Mouse (Mus musculus) right cerebral cortex, postnatal 10 days (tissue): ENCODE results near the gene Slc22a4.
"Not testable (repeated sequence)": the region's sequence is repeated elsewhere in the genome, so short reads cannot be mapped to it uniquely, and the experiment has no call there.

Experiments
- DNase-seq, 2 experiments: peaks; one replicate each; pipeline ENCODE4 v3.0.0; 2021; ENCODE audit warnings: low spot score in 2 of 2

Slc22a4 gene

GRCm38 (mm10) chr11:54004734-54005133 lies 23.2 kb downstream of the Slc22a4 start:
- no peak for DNase-seq

- no peak for DNase-seq
Measured at GRCm38 (mm10) chr11:54004221-54004620, 23.7 kb downstream of the Slc22a4 start.

- peak; percentile 73 to 86 for DNase-seq
Measured at GRCm38 (mm10) chr11:54002761-54003717, 24.9 kb downstream of the Slc22a4 start.

- peak; percentile 76 to 82 for DNase-seq
Measured at GRCm38 (mm10) chr11:54002147-54002760, 25.6 kb downstream of the Slc22a4 start.

GRCm38 (mm10) chr11:53997661-53998060 lies 30.2 kb downstream of the Slc22a4 start:
- no peak for DNase-seq

- DNase-seq = no peak
Measured at GRCm38 (mm10) chr11:53992264-53992663, 35.6 kb downstream of the Slc22a4 start.

- no peak for DNase-seq
Measured at GRCm38 (mm10) chr11:53989232-53989631, 38.7 kb downstream of the Slc22a4 start.

- no peak for DNase-seq
Measured at GRCm38 (mm10) chr11:53988081-53988480, 39.8 kb downstream of the Slc22a4 start.

- DNase-seq = no peak
Measured at GRCm38 (mm10) chr11:53981396-53981795, 46.5 kb downstream of the Slc22a4 start.

GRCm38 (mm10) chr11:53979788-53980621 lies 47.9 kb downstream of the Slc22a4 start, which contains the start of gene Slc22a21:
TSS of gene Slc22a21 (minus strand) at chr11:53980332.
- peak; percentile 66 to 74 for DNase-seq

GRCm38 (mm10) chr11:53979456-53979787 lies 48.5 kb downstream of the Slc22a4 start:
- not testable (repeated sequence) for DNase-seq

- DNase-seq = no peak
Measured at GRCm38 (mm10) chr11:53977672-53978071, 50.2 kb downstream of the Slc22a4 start.

- DNase-seq = no peak
Measured at GRCm38 (mm10) chr11:53975559-53975958, 52.3 kb downstream of the Slc22a4 start.

GRCm38 (mm10) chr11:53958984-53959383 lies 68.9 kb downstream of the Slc22a4 start:
- DNase-seq = peak; percentile 26 to 29

GRCm38 (mm10) chr11:53958176-53958575 lies 69.7 kb downstream of the Slc22a4 start:
- peak; percentile 23 to 25 for DNase-seq

GRCm38 (mm10) chr11:53956636-53957035 lies 71.3 kb downstream of the Slc22a4 start:
- DNase-seq = no peak

GRCm38 (mm10) chr11:53954653-53955052 lies 73.2 kb downstream of the Slc22a4 start:
- no peak for DNase-seq

GRCm38 (mm10) chr11:53950133-53950532 lies 77.8 kb downstream of the Slc22a4 start:
- DNase-seq = not testable (repeated sequence)
